Mouse (Mus musculus) MN1 (cell line): ENCODE data around the gene Nuak1.

Source experiments
- DNase-seq: peaks from one replicate; pipeline ENCODE4 v3.0.0-alpha.2; 2016; ENCODE audit warnings: low spot score

The Nuak1 gene

GRCm38 (mm10) chr10:84381276-84381798, 59.1 kb downstream of the Nuak1 start:
- DNase-seq = no peak

GRCm38 (mm10) chr10:84379366-84379765, 61.0 kb downstream of the Nuak1 start:
- DNase-seq = no peak

- DNase-seq = no peak
Measured at GRCm38 (mm10) chr10:84377956-84378355, 62.4 kb downstream of the Nuak1 start.

- DNase-seq = no peak
Measured at GRCm38 (mm10) chr10:84376346-84376745, 64.1 kb downstream of the Nuak1 start.

GRCm38 (mm10) chr10:84374996-84375395, 65.4 kb downstream of the Nuak1 start:
- DNase-seq = no peak

GRCm38 (mm10) chr10:84373476-84373875, 66.9 kb downstream of the Nuak1 start:
- DNase-seq = no peak

GRCm38 (mm10) chr10:84372161-84373095, 68.0 kb downstream of the Nuak1 start:
- DNase-seq = no peak

- DNase-seq = no peak
Measured at GRCm38 (mm10) chr10:84371681-84372160, 68.7 kb downstream of the Nuak1 start.

GRCm38 (mm10) chr10:84371230-84371629, 69.2 kb downstream of the Nuak1 start:
- no peak for DNase-seq

GRCm38 (mm10) chr10:84369646-84370314, 70.6 kb downstream of the Nuak1 start:
- no peak for DNase-seq

- DNase-seq = no peak
Measured at GRCm38 (mm10) chr10:84368185-84368584, 72.2 kb downstream of the Nuak1 start.

GRCm38 (mm10) chr10:84365166-84365865, 75.1 kb downstream of the Nuak1 start:
- DNase-seq = no peak

- DNase-seq = no peak
Measured at GRCm38 (mm10) chr10:84363833-84364232, 76.6 kb downstream of the Nuak1 start.

- no peak for DNase-seq
Measured at GRCm38 (mm10) chr10:84360953-84361352, 79.4 kb downstream of the Nuak1 start.

- DNase-seq = no peak
Measured at GRCm38 (mm10) chr10:84360391-84360790, 80.0 kb downstream of the Nuak1 start.

- no peak for DNase-seq
Measured at GRCm38 (mm10) chr10:84358738-84359120, 81.7 kb downstream of the Nuak1 start.

GRCm38 (mm10) chr10:84357997-84358737, 82.2 kb downstream of the Nuak1 start:
- DNase-seq = peak; percentile 76

- DNase-seq = no peak
Measured at GRCm38 (mm10) chr10:84357593-84357992, 82.8 kb downstream of the Nuak1 start.

GRCm38 (mm10) chr10:84354323-84354722, 86.1 kb downstream of the Nuak1 start:
- no peak for DNase-seq

GRCm38 (mm10) chr10:84345730-84346129, 94.7 kb downstream of the Nuak1 start:
- no peak for DNase-seq

- DNase-seq = peak; percentile 15
Measured at GRCm38 (mm10) chr10:84343536-84343935, 96.9 kb downstream of the Nuak1 start.
